In genomic region chr4:46650086-46650753, GRCm38 (mm10) we compare ENCODE assay signal across 8 mouse cellular contexts. TPM values are rescaled to one million over a fixed set of nuclear protein-coding genes. Genes with fewer than 3 reads are reported as not detected.
A peak's percentile ranks its signal among the peaks of the same experiment; 100 is the strongest.
DNase-seq lines count a peak whose midpoint lies in the region; ATAC-seq and TF ChIP-seq lines count a peak whose summit lies in the region.

Tbc1d2 (minus strand) TSS chr4:46650209.

- H3K9me3 ChIP-seq in G1E (replicated peaks): peaks cover 12% of the 10 kb centered on the region
- no peaks in the 10 kb centered on the region for H3K9me3 ChIP-seq in forebrain, postnatal 0 days (ENCODE audit: low read length)
- no peaks in the 10 kb centered on the region for H3K9me3 ChIP-seq in neural tube, embryonic 15.5 days (replicated peaks)

- peak; percentile 45; the same call in 1 of the 2 replicates for TF ChIP-seq POLR2A in lung, adult 2 months (IDR thresholded peaks at IDR 0.05; ENCODE audit: borderline replicate concordance, extremely low read depth, low read depth, low read length)

- peak within 1 kb of the TSS; percentile 36 for H3K9ac ChIP-seq in forebrain, postnatal 0 days
- H3K9ac ChIP-seq in neural tube, embryonic 15.5 days (replicated peaks): peak within 1 kb of the TSS; percentile 62

- intact Hi-C loops in heart, postnatal 36 days (cut with DNase I): loop anchor here (5.0 kb wide), 1 partner anchor 148 kb away; no protein-coding TSS in a partner anchor

- no peak for ATAC-seq in G1E (ENCODE audit: extremely low read depth, insufficient number of reproducible peaks, low FRiP score, poor library complexity, severe bottlenecking)
- ATAC-seq in forebrain, postnatal 0 days: peak; percentile 98
- ATAC-seq in neural tube, embryonic 15.5 days (ENCODE audit: low FRiP score): peak; percentile 97

- no peak for TF ChIP-seq CTCF in G1E (IDR thresholded peaks at IDR 0.05; ENCODE audit: low read depth, low read length)
- TF ChIP-seq CTCF in forebrain, postnatal 0 days (IDR thresholded peaks at IDR 0.05; ENCODE audit: low read depth): peak; percentile 55
- TF ChIP-seq CTCF in layer of hippocampus, adult 2 months (conservative IDR thresholded peaks at IDR 0.05): peak; percentile 75
- TF ChIP-seq CTCF in lung, adult 2 months (IDR thresholded peaks at IDR 0.05; ENCODE audit: insufficient read depth, low read length): 0 out of 2 replicates have a peak, but pooled peaks have one; percentile 18

- peak within 1 kb of the TSS; percentile 93 for H3K4me2 ChIP-seq in forebrain, postnatal 0 days (ENCODE audit: low read depth)
- peak within 1 kb of the TSS; percentile 91 for H3K4me2 ChIP-seq in neural tube, embryonic 15.5 days

- H3K27ac ChIP-seq in forebrain, postnatal 0 days (ENCODE audit: low read depth, low read length): 0 out of 2 replicates have a peak within 1 kb of the TSS, but pooled peaks have one; percentile 24
- H3K27ac ChIP-seq in layer of hippocampus, adult 2 months: peak within 1 kb of the TSS; percentile 88
- H3K27ac ChIP-seq in neural tube, embryonic 15.5 days (replicated peaks): peak within 1 kb of the TSS; percentile 81

- under 1% methylated on average over 66 of the region's 69 CpGs for WGBS in forebrain, postnatal 0 days
- under 1% methylated on average over 69 of the region's 69 CpGs for WGBS in lung, adult 2 months
- WGBS in neural tube, embryonic 15.5 days: under 1% methylated on average over 67 of the region's 69 CpGs

- H3K4me1 ChIP-seq in G1E (ENCODE audit: insufficient read depth, low read depth, low read length): no peaks in the 10 kb centered on the region
- H3K4me1 ChIP-seq in forebrain, postnatal 0 days (ENCODE audit: insufficient read depth): no peaks in the 10 kb centered on the region
- no peaks in the 10 kb centered on the region for H3K4me1 ChIP-seq in lung, adult 2 months (ENCODE audit: control insufficient read depth, insufficient read depth, low read length)
- H3K4me1 ChIP-seq in neural tube, embryonic 15.5 days: peaks cover 17% of the 10 kb centered on the region

- peak within 1 kb of the TSS; percentile 30; the same call in 1 of the 2 replicates for H3K4me3 ChIP-seq in G1E (ENCODE audit: low read depth, low read length)
- peak within 1 kb of the TSS; percentile 58 for H3K4me3 ChIP-seq in forebrain, postnatal 0 days (ENCODE audit: low read depth, low read length)
- peak within 1 kb of the TSS; percentile 94 for H3K4me3 ChIP-seq in layer of hippocampus, adult 2 months
- peak within 1 kb of the TSS; percentile 68 for H3K4me3 ChIP-seq in lung, adult 2 months (replicated peaks; ENCODE audit: extremely low read depth, low read depth, low read length)
- peak within 1 kb of the TSS; percentile 82 for H3K4me3 ChIP-seq in neural tube, embryonic 15.5 days (replicated peaks)

- no peak for DNase-seq in G1E (ENCODE audit: low spot score)
- peak; percentile 96 for DNase-seq in cerebellum, adult 8-10 months
- peak; percentile 93 for DNase-seq in forebrain, postnatal 0 days
- DNase-seq in heart, postnatal 36 days: peak; percentile 97 to 98
- peak; percentile 89 to 92 for DNase-seq in layer of hippocampus, adult 2 months (ENCODE audit: low spot score in 2 of 2)
- DNase-seq in lung, adult 2 months: peak; percentile 96
- peak; percentile 98 for DNase-seq in testis, postnatal 10 days (ENCODE audit: low spot score)

- H3K36me3 ChIP-seq in G1E (replicated peaks): no peaks in the 10 kb centered on the region
- no peaks in the 10 kb centered on the region for H3K36me3 ChIP-seq in forebrain, postnatal 0 days (ENCODE audit: insufficient read depth)
- no peaks in the 10 kb centered on the region for H3K36me3 ChIP-seq in neural tube, embryonic 15.5 days

- peaks cover 31% of the 10 kb centered on the region for H3K27me3 ChIP-seq in G1E (ENCODE audit: insufficient read depth, low read length)
- H3K27me3 ChIP-seq in forebrain, postnatal 0 days (ENCODE audit: insufficient read depth, low read length): peaks cover 31% of the 10 kb centered on the region
- peaks cover 39% of the 10 kb centered on the region for H3K27me3 ChIP-seq in neural tube, embryonic 15.5 days (replicated peaks)

RNA-seq across cellular contexts. Expression of gene Tbc1d2, which starts in this region (rescaled TPM):
- not detected in 2 replicates for total RNA-seq in G1E (2014; fragmentation: Nextera tagmentation)
- total RNA-seq in G1E (2017): 0.12 and 0.16 TPM in 2 replicates
- polyA plus RNA-seq in G1E (2012): 0.01 TPM in 1 of 2 replicates, not detected in the other
- total RNA-seq in forebrain, postnatal 0 days (2014; rRNA removed): 0.77 and 1.5 TPM in 2 replicates
- 0.47 and 0.67 TPM in 2 replicates for polyA plus RNA-seq in forebrain, postnatal 0 days (2015; fragmentation: Nextera tagmentation; extraction: Ambion mirVana)
- total RNA-seq in heart, postnatal 36 days (2021): 1 to 10 TPM; 1.6 to 1.9 TPM
- 1 to 10 TPM; 2.6 to 3.1 TPM for total RNA-seq in layer of hippocampus, adult 2 months (2021)
- 10.2 and 10.5 TPM in 2 replicates for polyA plus RNA-seq in lung, adult 2 months (2012; rRNA removed)
- polyA plus RNA-seq in neural tube, embryonic 15.5 days (2015; fragmentation: Nextera tagmentation; extraction: Ambion mirVana): 0.73 and 1.7 TPM in 2 replicates

Comparison
In these comparisons a context has a peak if more than half of its experiments do, and no peak if none do; other contexts are left out.
1. H3K4me3 ChIP-seq: peak in every context shown above with its lines; median percentile 94 in layer of hippocampus, adult 2 months; 82 in neural tube, embryonic 15.5 days; 68 in lung, adult 2 months; 58 in forebrain, postnatal 0 days; 30 in G1E.
2. H3K27ac ChIP-seq: peak in every context shown above with its lines; median percentile 88 in layer of hippocampus, adult 2 months; 81 in neural tube, embryonic 15.5 days; 24 in forebrain, postnatal 0 days.